Mouse (Mus musculus): ENCODE data around the gene Asb8.

The Asb8 gene

DNA sequence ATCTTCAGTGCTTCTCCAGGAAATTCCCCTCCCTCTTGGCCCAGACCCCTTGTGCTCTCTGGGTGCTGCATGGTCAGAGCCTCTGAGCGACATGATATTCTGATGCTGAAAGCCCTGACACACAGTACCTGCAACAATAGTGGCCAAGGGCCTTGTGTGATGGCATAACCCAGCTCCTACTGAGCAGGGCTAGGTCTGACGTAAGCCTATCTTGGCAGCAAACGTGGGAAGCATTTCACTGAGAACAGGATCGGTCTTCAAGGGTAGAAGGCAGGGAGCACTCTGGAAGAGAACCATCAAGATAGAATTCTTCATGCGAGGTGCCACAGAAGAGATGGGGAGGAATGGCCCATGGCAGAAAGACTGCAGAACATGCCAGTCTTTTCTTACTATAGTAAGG is at the start of gene Asb8:
Asb8 (minus strand) TSS at position 101 of the 400 bp plus-strand sequence.
- no peak for DNase-seq (ENCODE audit: extremely low spot score)

DNA sequence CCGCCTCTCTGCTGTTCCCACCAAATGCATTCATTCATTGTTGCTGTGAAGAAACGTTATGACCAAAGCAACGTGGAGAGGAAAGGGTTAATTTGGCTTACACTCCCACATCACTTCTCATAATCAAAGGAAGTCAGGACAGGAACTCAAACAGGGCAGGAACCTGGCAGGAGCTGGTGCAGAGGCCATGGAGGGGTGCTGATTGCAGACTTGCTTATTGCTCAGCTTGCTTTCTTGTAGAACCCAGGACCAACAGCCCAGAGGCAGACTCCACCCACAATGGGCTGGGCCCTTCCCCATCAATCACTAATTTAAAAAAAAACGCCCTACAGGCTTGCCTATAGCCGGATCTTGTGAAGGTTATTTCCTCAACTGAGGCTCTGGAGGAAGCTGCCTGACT is 48.7 kb upstream of the Asb8 start:
- no peak for DNase-seq (ENCODE audit: extremely low spot score)

GRCm38 (mm10) chr15:98213336-98213870 is 48.0 kb upstream of the Asb8 start:
- no peak for DNase-seq (ENCODE audit: extremely low spot score)

- DNase-seq (ENCODE audit: extremely low spot score): no peak
Observed at GRCm38 (mm10) chr15:98209676-98210075, 44.3 kb upstream of the Asb8 start.

GRCm38 (mm10) chr15:98195442-98195841 is 30.0 kb upstream of the Asb8 start, which contains the start of gene Olfr288:
Gene Olfr288, minus strand, starts transcription at chr15:98195542.
- no peak for DNase-seq (ENCODE audit: extremely low spot score)

DNA sequence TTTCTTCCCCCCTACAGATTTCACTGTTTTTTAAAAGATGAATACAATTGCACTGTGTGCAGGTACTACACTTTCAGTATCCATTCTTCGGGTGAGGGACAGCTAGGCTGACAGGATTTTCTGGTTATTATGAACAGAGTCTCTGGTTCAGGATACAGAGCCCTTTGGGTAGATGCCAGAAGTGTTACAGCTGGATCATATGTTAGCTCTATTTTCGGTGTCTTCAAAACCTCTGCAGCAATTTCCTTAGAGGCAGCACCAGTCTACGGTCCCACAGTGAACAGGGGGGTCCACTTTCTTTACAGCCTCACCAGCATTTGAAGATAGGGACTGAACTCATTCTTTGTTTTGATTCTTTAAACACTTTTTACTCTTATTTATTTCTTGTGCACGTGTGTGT is 19.0 kb upstream of the Asb8 start:
- no peak for DNase-seq (ENCODE audit: extremely low spot score)

DNA sequence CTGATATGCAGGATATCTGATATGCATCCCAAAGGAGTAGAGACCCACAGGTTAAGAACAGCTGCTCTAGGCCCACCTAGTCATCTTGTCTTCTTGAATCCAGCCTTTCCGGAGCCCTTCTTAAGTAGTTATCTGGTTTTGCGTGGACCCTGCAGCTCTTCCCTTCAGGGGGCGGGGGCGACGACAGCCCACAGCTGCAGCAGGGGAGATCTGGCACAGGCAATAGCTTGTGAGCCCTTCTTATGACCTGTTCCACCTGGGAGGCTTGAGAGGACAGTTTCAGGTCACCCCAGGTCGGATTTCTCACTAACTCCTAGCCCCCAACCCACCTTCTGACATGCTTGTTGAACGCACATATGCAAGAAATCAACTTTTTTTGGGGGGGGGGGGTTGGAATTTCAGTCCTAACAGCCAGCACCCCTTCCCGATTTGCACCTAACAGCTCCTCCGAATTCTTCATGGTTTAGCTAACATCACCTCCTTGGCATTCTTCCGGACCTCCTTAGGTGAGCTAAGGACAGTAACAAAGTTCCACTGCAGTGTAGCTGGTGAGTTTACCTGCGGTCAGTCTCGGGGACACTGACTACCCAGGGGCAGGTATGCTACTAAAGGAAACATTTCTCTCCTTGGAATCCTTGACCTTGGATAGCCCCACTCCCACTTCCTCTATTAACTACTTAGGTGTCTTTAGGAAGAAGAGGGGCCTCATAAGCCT is 16.6 kb upstream of the Asb8 start:
- no peak for DNase-seq (ENCODE audit: extremely low spot score)

GRCm38 (mm10) chr15:98181132-98181711 is 15.8 kb upstream of the Asb8 start:
- DNase-seq (ENCODE audit: extremely low spot score): peak; percentile 94

DNA sequence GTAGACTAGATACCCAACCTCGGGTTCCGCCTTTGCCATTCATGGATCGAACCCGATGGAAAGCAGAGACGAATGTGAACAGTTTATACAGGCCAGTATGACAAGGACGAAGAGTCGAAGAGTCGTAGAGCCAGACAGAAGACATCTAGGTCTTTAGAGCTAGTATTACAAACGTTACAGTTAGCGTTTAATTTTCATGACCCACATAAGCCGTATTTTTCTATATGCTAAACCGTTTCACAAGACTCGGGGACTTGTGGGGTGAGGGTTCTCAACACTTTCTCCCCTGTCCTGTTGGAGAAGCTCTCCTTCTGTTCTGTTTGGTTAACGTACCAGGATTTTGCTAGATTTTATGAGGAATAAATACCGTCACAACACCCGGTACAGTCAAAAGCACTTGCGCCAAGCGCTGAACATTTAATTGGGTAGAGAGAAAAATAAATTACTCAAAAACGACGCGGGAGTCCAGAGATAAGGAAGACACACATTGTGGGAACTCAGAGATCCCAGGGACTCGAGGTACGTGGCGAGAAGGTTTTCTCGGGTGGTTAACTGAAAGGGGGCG is 15.2 kb upstream of the Asb8 start:
- DNase-seq (ENCODE audit: extremely low spot score): no peak

GRCm38 (mm10) chr15:98177320-98177719 is 11.9 kb upstream of the Asb8 start:
- no peak for DNase-seq (ENCODE audit: extremely low spot score)

GRCm38 (mm10) chr15:98173821-98174220 is 8.4 kb upstream of the Asb8 start:
- peak; percentile 55 for DNase-seq (ENCODE audit: extremely low spot score)

- DNase-seq (ENCODE audit: extremely low spot score): no peak
Observed at GRCm38 (mm10) chr15:98172113-98172512, 6.7 kb upstream of the Asb8 start.

DNA sequence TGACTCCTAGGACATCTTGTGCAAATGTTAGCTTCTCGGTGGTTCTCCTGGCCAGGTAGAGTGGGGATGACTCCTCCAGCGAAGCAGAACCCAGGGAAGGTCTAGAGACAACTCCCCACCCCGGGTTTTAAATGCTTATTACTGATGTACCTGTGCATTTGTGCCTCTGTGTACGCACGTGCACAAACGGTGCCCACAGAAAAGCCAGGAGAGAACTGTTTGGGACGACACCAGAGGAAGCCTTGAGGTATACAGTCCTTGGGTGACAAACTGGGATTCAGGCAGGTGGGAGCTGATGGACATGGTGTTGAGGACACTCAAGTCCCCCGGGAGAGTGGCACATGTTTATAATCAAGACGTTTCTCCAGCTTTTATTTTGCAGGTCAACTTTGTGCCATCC is 5.5 kb upstream of the Asb8 start:
- no peak for DNase-seq (ENCODE audit: extremely low spot score)

DNA sequence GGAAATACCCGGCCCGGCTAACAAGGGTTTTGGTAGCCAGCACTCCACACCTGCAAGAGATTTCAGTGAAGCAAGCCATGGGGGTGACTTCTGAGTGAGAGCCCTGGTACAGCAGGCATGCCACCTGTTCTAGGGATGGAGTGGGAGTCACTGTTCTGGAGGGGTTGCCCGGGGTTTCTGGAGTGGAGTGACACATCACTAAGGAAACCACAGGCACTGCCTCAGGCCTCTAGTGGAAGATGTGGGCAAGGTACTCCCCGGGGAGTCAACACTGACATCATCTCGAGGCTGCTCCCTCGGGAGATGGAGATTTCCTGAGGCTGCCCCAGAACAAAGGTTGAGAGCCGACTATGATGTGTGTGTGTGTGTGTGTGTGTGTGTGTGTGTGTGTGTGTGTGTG is 4.9 kb upstream of the Asb8 start:
- no peak for DNase-seq (ENCODE audit: extremely low spot score)

- DNase-seq (ENCODE audit: extremely low spot score): no peak
Observed at GRCm38 (mm10) chr15:98168622-98169004, 3.2 kb upstream of the Asb8 start.

- DNase-seq (ENCODE audit: extremely low spot score): peak; percentile 88
Observed at GRCm38 (mm10) chr15:98167645-98168621, 2.5 kb upstream of the Asb8 start.

DNA sequence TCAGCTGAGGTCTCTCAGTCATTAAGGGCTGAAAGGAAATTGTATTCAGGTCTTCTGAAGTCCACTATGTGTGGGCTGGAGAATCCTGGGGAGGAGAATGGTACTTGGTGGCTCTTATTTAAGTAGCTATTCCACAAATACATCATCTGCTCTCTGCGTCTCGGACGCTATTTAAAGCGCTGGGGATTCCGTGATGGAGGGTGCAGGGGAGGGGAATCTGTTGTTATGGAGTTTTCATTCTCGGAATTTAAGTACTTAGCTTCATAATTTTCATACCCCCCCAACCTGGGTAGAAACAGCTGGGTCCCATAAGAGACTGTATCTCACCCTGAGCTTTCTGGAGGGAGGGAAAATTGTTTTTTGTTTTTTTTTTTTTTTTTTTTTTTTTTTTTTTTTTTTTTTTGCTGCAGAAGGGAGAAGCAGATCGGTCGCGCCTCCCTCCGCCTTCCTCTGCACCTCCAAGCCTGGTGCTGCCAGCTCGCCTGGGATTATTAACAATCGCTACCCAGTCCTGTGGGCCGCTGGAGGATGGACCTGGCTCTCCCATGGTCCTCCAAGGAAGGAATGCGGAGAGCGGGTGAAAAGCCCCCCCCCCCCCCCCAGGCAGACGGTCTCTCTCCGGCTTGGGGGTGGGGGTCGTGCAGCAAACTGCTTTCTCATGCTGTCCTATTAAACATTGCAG is 1.7 kb upstream of the Asb8 start, which contains the start of gene Ccdc184:
Ccdc184 (plus strand) TSS at position 196 of the 682 bp plus-strand sequence.
- no peak for DNase-seq (ENCODE audit: extremely low spot score)

GRCm38 (mm10) chr15:98162561-98162960 is 2.9 kb downstream of the Asb8 start:
- no peak for DNase-seq (ENCODE audit: extremely low spot score)

DNA sequence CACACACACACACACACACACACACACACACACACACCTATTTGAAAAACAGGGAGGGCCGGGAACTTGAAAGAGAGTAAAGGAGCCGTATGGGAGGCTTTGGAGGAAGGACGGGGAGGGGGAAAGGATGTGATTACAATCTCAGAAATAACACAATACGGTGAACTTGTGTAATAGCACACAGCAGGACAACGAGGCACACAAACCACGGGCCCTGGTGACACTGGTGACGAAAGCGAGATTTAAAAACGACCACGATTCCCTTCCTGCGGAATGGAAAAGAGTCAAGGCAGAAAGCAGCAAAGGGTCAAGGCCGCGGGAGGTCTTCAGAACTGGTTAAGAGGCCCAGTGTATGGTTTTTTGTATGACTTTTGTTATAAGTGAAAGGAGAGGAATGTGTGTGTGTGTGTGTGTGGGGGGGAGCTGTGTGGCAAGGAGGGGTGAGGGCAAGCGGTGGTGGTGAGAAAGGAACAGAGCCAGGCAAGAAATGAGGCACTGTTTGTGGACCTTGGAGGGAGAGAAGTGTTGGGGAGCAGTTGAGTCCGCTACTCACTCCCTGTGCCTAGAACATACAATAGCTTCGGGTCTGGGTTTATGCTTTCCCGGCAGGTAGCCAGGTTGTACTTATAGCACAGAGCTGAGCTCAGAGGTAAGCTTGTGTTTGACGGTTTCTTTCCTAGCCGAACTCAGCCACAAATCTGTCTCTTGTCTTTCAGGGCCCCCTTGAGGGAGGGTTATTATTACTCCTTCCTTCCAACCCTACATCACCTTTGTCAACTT is 4.2 kb downstream of the Asb8 start:
- DNase-seq (ENCODE audit: extremely low spot score): no peak

GRCm38 (mm10) chr15:98157253-98157652 is 8.2 kb downstream of the Asb8 start:
- DNase-seq (ENCODE audit: extremely low spot score): no peak

Data from embryo, embryonic 9.5 days (tissue).